In the genomic region with DNA sequence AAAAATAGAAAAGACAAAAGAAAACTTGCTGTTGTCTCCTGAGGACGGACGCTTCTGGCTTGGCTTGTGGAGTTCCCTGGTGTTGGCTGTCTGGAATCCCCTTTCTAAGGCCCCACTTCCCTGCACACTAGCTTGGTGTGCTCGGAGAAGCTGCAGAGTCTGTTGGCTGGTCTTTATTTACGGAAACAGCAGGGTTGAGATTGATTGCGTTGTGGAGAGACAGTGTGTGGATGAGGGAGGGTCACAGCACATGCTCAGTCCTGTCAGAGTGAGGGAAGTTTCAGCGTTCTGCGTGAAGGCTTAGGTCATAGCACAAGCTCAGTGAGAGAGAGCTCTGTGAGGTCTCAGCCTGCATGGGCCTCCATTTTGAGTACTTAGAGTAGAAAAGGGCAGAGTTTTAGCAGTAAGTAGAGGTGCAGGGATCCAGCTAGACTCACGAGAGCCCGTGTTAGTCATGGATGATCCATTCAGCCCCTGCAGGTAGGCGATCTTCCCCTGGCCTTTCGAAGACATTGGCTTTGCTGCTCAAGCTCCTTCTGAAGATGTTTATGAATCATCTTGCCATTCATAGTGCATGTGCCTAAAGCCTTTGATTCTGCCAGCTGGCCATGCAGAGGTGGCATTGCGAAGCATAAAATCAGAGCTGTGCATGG, we compare ENCODE assay signal across 7 mouse cellular contexts.
DNase-seq lines count a peak whose midpoint lies in the region; ATAC-seq and TF ChIP-seq lines count a peak whose summit lies in the region.

No protein-coding gene starts in this region.

- H3K4me3 ChIP-seq in forebrain, embryonic 10.5 days, result peak overlapping the region; percentile 31
- peak overlapping the region; percentile 23 to 37 for H3K4me3 ChIP-seq in heart, embryonic 14.5 days (ENCODE audit: control insufficient read depth in 1 of 2, insufficient read depth in 1 of 2, low read depth in 1 of 2, low read length in 2 of 2)
- peak overlapping the region; percentile 38 for H3K4me3 ChIP-seq in kidney, embryonic 16.5 days (ENCODE audit: low read length)
- H3K4me3 ChIP-seq in limb, embryonic 14.5 days (replicated peaks; ENCODE audit: low read length), result peak overlapping the region; percentile 32
- H3K4me3 ChIP-seq in midbrain, embryonic 14.5 days (replicated peaks; ENCODE audit: low read depth, low read length), result peak overlapping the region; percentile 31

- DNase-seq in brain, embryonic 14.5 days (ENCODE audit: low read depth), result peak; percentile 98
- peak; percentile 31 for DNase-seq in forebrain, embryonic 10.5 days (ENCODE audit: extremely low spot score, low spot score)
- peak; percentile 89 for DNase-seq in limb, embryonic 14.5 days (ENCODE audit: low spot score)
- DNase-seq in midbrain, embryonic 14.5 days, result peak; percentile 92
- peak; percentile 5 for DNase-seq in spleen, adult 12 weeks (ENCODE audit: low spot score)

- peak overlapping the region; percentile 67 for H3K27ac ChIP-seq in forebrain, embryonic 10.5 days
- peak overlapping the region; percentile 79 to 90 for H3K27ac ChIP-seq in heart, embryonic 14.5 days (replicated peaks in 1 of 2; ENCODE audit: control insufficient read depth in 1 of 2, insufficient read depth in 1 of 2, low read depth in 2 of 2, low read length in 2 of 2)
- peak overlapping the region; percentile 81 for H3K27ac ChIP-seq in kidney, embryonic 16.5 days (ENCODE audit: low read length)
- H3K27ac ChIP-seq in limb, embryonic 14.5 days (replicated peaks; ENCODE audit: low read depth, low read length), result peak overlapping the region; percentile 75
- H3K27ac ChIP-seq in midbrain, embryonic 14.5 days (replicated peaks; ENCODE audit: low read depth, low read length), result peak overlapping the region; percentile 73

- H3K4me1 ChIP-seq in forebrain, embryonic 10.5 days, result peaks cover 32% of the 10 kb centered on the region
- peaks cover 6 to 33% of the 10 kb centered on the region in 2 experiments for H3K4me1 ChIP-seq in heart, embryonic 14.5 days (ENCODE audit: control insufficient read depth in 2 of 2, insufficient read depth in 2 of 2, low read length in 2 of 2)
- H3K4me1 ChIP-seq in kidney, embryonic 16.5 days (ENCODE audit: insufficient read depth, low read length), result peaks cover 26% of the 10 kb centered on the region
- peaks cover 16% of the 10 kb centered on the region for H3K4me1 ChIP-seq in limb, embryonic 14.5 days (ENCODE audit: control insufficient read depth, insufficient read depth, low read length)
- peaks cover 18% of the 10 kb centered on the region for H3K4me1 ChIP-seq in midbrain, embryonic 14.5 days (ENCODE audit: control insufficient read depth, insufficient read depth, low read length)

- no peaks in the 10 kb centered on the region for H3K9me3 ChIP-seq in forebrain, embryonic 10.5 days
- no peaks in the 10 kb centered on the region for H3K9me3 ChIP-seq in heart, embryonic 14.5 days (ENCODE audit: control insufficient read depth, low read length)
- no peaks in the 10 kb centered on the region for H3K9me3 ChIP-seq in kidney, embryonic 16.5 days (ENCODE audit: low read length)
- H3K9me3 ChIP-seq in limb, embryonic 14.5 days (ENCODE audit: control insufficient read depth, low read length), result no peaks in the 10 kb centered on the region
- H3K9me3 ChIP-seq in midbrain, embryonic 14.5 days (ENCODE audit: control insufficient read depth, low read length), result no peaks in the 10 kb centered on the region

- H3K36me3 ChIP-seq in forebrain, embryonic 10.5 days (replicated peaks), result peaks cover 32% of the 10 kb centered on the region
- no peaks in the 10 kb centered on the region for H3K36me3 ChIP-seq in heart, embryonic 14.5 days (ENCODE audit: control insufficient read depth, insufficient read depth, low read length)
- no peaks in the 10 kb centered on the region; the same call in 1 of the 2 replicates for H3K36me3 ChIP-seq in kidney, embryonic 16.5 days (ENCODE audit: insufficient read depth, low read length)
- no peaks in the 10 kb centered on the region for H3K36me3 ChIP-seq in limb, embryonic 14.5 days (ENCODE audit: control insufficient read depth, insufficient read depth, low read length)
- no peaks in the 10 kb centered on the region; the same call in 1 of the 2 replicates for H3K36me3 ChIP-seq in midbrain, embryonic 14.5 days (ENCODE audit: control insufficient read depth, insufficient read depth, low read length)

- TF ChIP-seq POLR2A in brain, embryonic 14.5 days (IDR thresholded peaks at IDR 0.05; ENCODE audit: borderline replicate concordance, extremely low read depth, insufficient read depth, insufficient read length, poor library complexity, severe bottlenecking), result no peak
- TF ChIP-seq POLR2A in limb, embryonic 14.5 days (IDR thresholded peaks at IDR 0.05; ENCODE audit: borderline replicate concordance, extremely low read depth, insufficient read depth, insufficient read length), result no peak

- TF ChIP-seq CTCF in brain, embryonic 14.5 days (IDR thresholded peaks at IDR 0.05; ENCODE audit: borderline replicate concordance, extremely low read depth, insufficient read depth, insufficient read length), result no peak

- whole genome bisulfite sequencing in forebrain, embryonic 10.5 days, result 44% methylated on average over 12 of the region's 12 CpGs
- WGBS in heart, embryonic 14.5 days, result 20% methylated on average over 12 of the region's 12 CpGs
- WGBS in kidney, embryonic 16.5 days, result 17% methylated on average over 12 of the region's 12 CpGs
- WGBS in limb, embryonic 14.5 days, result 21% methylated on average over 12 of the region's 12 CpGs
- 19% methylated on average over 12 of the region's 12 CpGs for WGBS in midbrain, embryonic 14.5 days

- peak; percentile 92 for ATAC-seq in heart, embryonic 14.5 days (ENCODE audit: insufficient number of reproducible peaks, insufficient read depth, low FRiP score, low read depth)
- ATAC-seq in kidney, embryonic 16.5 days (ENCODE audit: low FRiP score, low TSS enrichment), result peak; percentile 98
- ATAC-seq in limb, embryonic 14.5 days (ENCODE audit: low FRiP score, low read depth), result peak; percentile 94
- peak; percentile 75 for ATAC-seq in midbrain, embryonic 14.5 days (ENCODE audit: low FRiP score, low TSS enrichment)

- peak overlapping the region; percentile 67 for H3K9ac ChIP-seq in heart, embryonic 14.5 days (ENCODE audit: low read length)
- H3K9ac ChIP-seq in kidney, embryonic 16.5 days (replicated peaks; ENCODE audit: low read length), result peak overlapping the region; percentile 59
- peak overlapping the region; percentile 52 for H3K9ac ChIP-seq in limb, embryonic 14.5 days (ENCODE audit: low read depth, low read length, severe bottlenecking)
- H3K9ac ChIP-seq in midbrain, embryonic 14.5 days (replicated peaks; ENCODE audit: low read length), result peak overlapping the region; percentile 40

- H3K27me3 ChIP-seq in forebrain, embryonic 10.5 days (ENCODE audit: poor library complexity, severe bottlenecking), result no peaks in the 10 kb centered on the region
- no peaks in the 10 kb centered on the region for H3K27me3 ChIP-seq in heart, embryonic 14.5 days (ENCODE audit: control insufficient read depth, insufficient read depth, low read length)
- H3K27me3 ChIP-seq in kidney, embryonic 16.5 days (ENCODE audit: insufficient read depth, low read length), result no peaks in the 10 kb centered on the region
- no peaks in the 10 kb centered on the region for H3K27me3 ChIP-seq in limb, embryonic 14.5 days (ENCODE audit: control insufficient read depth, insufficient read depth, low read length)
- H3K27me3 ChIP-seq in midbrain, embryonic 14.5 days (ENCODE audit: control insufficient read depth, insufficient read depth, low read length), result no peaks in the 10 kb centered on the region

- peak overlapping the region; percentile 65 for H3K4me2 ChIP-seq in heart, embryonic 14.5 days (ENCODE audit: low read length)
- peak overlapping the region; percentile 58 for H3K4me2 ChIP-seq in kidney, embryonic 16.5 days (replicated peaks; ENCODE audit: low read depth, low read length)
- H3K4me2 ChIP-seq in limb, embryonic 14.5 days (replicated peaks; ENCODE audit: low read depth, low read length, severe bottlenecking), result peak overlapping the region; percentile 56
- H3K4me2 ChIP-seq in midbrain, embryonic 14.5 days (ENCODE audit: low read length), result peak overlapping the region; percentile 57

Comparison
In these comparisons a context has a peak if more than half of its experiments do, and no peak if none do; other contexts are left out.
1. Peak in every context shown above with its lines: DNase-seq, ATAC-seq, H3K4me3 ChIP-seq and H3K27ac ChIP-seq.
2. DNase-seq: peak in every context shown above with its lines; median percentile 98 in brain, embryonic 14.5 days; 92 in midbrain, embryonic 14.5 days; 89 in limb, embryonic 14.5 days; 31 in forebrain, embryonic 10.5 days; 5 in spleen, adult 12 weeks.